Mouse (Mus musculus): Measurements from ENCODE around the gene Pcif1. TPM values are rescaled to one million over a fixed set of nuclear protein-coding genes. Genes with fewer than 3 reads are reported as not detected.
A peak's percentile ranks its signal among the peaks of the same experiment; 100 is the strongest.
"Not testable (repeated sequence)": the region's sequence is repeated elsewhere in the genome, so short reads cannot be mapped to it uniquely, and the experiment has no call there.

Gene Pcif1
- polyA plus RNA-seq, 1 experiment from 2014 or later: 76.5 TPM

DNA sequence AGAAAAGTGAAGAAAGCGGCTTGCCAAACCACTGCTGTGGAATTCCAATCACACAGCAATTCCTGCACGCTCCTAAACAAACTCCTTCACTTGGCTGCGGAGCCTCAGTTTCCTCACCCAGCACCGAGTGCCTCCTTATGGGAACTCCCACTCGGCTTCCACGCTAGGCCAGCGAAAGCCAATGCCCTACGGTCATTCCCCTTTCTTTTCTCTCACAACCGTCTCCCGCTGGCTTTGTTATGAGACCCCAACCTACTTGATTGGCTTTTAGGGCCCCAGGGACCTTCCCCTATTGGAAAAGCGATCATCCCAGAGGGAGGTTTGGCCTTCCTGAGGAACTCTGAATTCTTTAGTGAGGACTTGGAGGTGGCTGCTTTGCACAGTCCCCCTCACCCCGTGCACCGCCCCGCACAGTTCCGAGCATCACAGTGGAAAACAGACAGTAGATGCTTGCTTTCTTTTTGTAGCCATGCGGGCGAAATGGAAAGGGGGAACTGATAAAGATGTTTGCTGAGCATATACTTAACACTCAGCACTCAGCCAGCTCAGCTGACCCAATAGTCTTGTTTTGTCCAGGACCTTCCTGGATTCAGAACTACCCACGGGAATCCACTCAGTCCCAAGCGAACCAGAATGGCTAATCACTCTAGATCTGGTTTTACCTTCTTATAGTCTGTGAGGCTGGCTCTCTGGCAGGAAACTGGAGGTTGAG, 21.1 kb upstream of the Pcif1 start:
- Histone ChIP-seq H3K27me3 (ENCODE audit: insufficient read depth, low read length) (no peaks in the 10 kb centered on the region; the same call in 1 of the 2 replicates), H3K27ac (0 out of 2 replicates have a peak overlapping the region, but pooled peaks have one; percentile 15), H3K4me1 (replicated peaks; ENCODE audit: insufficient read depth, low read length) (peaks cover 17% of the 10 kb centered on the region; the same call in 1 of the 2 replicates), H3K4me2 (ENCODE audit: low read length) (peak overlapping the region; percentile 95), H3K4me3 (replicated peaks; ENCODE audit: low read depth, low read length) (peak overlapping the region; percentile 39), H3K36me3 (ENCODE audit: insufficient read depth, low read length) (no peaks in the 10 kb centered on the region), H3K9ac (ENCODE audit: low read depth, low read length) (peak overlapping the region; percentile 62; the same call in 1 of the 2 replicates), H3K9me3 (replicated peaks; ENCODE audit: low read length) (no peaks in the 10 kb centered on the region)
- DNase-seq (ENCODE audit: low spot score) (no peak), ATAC-seq (replicated peaks; ENCODE audit: low FRiP score, low read depth) (no peak)
- 13% methylated on average over 19 of the region's 19 CpGs for WGBS
- no peak for TF ChIP-seq CTCF (IDR thresholded peaks at IDR 0.05; ENCODE audit: low read depth)

DNA sequence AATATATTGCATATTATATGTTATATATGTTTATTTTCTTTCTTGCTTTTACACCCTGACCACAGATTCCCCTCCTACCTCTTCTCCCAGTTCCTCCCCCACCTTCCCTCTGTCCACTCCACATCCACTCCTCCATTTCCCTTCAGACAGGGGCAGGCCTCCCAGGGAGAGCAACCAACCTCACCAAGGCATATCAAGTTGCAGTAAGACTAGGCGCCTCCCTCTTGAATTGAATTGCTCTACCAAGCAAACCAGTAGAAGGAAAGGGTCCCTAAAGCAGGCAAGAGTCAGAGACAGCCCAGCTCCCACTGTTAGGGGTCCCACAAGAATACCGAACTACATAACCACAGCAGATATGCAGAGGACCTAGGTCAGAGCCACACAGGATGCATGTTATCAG, 19.9 kb upstream of the Pcif1 start:
- no peak for TF ChIP-seq CTCF (IDR thresholded peaks at IDR 0.05; ENCODE audit: low read depth)
- no peaks in the 10 kb centered on the region; the same call in 1 of the 2 replicates for H3K27me3 ChIP-seq (ENCODE audit: insufficient read depth, low read length)
- no peaks in the 10 kb centered on the region for H3K36me3 ChIP-seq (ENCODE audit: insufficient read depth, low read length)
- 20% methylated on average over 2 of the region's 2 CpGs for WGBS
- no peak for ATAC-seq (replicated peaks; ENCODE audit: low FRiP score, low read depth)
- H3K27ac ChIP-seq: no peak overlapping the region
- H3K9ac ChIP-seq (ENCODE audit: low read depth, low read length): no peak overlapping the region
- DNase-seq (ENCODE audit: low spot score): peak; percentile 87
- H3K4me2 ChIP-seq (ENCODE audit: low read length): no peak overlapping the region
- no peak overlapping the region for H3K4me3 ChIP-seq (replicated peaks; ENCODE audit: low read depth, low read length)
- peaks cover 17% of the 10 kb centered on the region; the same call in 1 of the 2 replicates for H3K4me1 ChIP-seq (replicated peaks; ENCODE audit: insufficient read depth, low read length)
- H3K9me3 ChIP-seq (replicated peaks; ENCODE audit: low read length): no peaks in the 10 kb centered on the region

DNA sequence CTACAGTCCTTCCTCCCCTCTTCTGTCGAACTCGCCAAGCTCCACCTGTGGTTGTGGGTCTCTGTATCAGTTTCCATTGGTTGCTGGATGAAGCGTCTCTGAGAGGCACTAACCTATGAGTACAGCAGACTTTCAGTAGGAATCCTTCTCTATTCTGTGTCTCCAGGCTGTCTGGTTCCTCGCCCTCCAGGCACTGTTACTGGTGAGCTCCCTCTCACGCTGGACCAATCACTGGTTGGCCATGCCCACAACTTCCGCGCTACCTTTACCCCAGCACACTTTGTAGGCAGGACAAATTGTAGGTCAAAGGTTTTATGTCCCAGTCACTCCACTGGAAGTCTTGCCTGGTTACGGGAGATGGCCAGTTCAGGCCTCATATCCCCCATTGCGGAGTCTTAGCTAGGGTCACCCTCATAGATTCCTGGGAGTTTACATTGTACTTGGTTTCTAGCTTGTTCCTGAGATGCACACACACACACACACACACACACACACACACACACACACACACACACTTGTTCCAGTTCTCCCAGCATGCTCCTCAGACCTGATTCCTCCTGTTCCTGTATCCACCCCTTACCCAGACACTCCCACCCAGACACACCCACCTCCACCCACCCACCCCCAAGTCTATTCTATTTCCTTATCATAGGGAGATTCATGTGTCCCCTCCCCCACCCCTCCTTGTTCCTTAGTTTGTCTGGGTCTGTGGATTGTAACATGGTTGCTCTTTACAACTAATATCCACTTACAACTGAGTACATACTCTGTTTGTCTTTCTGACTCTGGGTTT, 19.3 kb upstream of the Pcif1 start:
- Histone ChIP-seq H3K4me2 (ENCODE audit: low read length) (no peak overlapping the region; the same call in 1 of the 2 replicates), H3K4me3 (replicated peaks; ENCODE audit: low read depth, low read length) (no peak overlapping the region), H3K27ac (no peak overlapping the region), H3K9me3 (replicated peaks; ENCODE audit: low read length) (no peaks in the 10 kb centered on the region), H3K9ac (ENCODE audit: low read depth, low read length) (no peak overlapping the region), H3K4me1 (replicated peaks; ENCODE audit: insufficient read depth, low read length) (peaks cover 17% of the 10 kb centered on the region; the same call in 1 of the 2 replicates), H3K36me3 (ENCODE audit: insufficient read depth, low read length) (no peaks in the 10 kb centered on the region), H3K27me3 (ENCODE audit: insufficient read depth, low read length) (no peaks in the 10 kb centered on the region; the same call in 1 of the 2 replicates)
- no peak for TF ChIP-seq CTCF (IDR thresholded peaks at IDR 0.05; ENCODE audit: low read depth)
- 44% methylated on average over 9 of the region's 9 CpGs for WGBS
- DNase-seq (ENCODE audit: low spot score) (no peak), ATAC-seq (replicated peaks; ENCODE audit: low FRiP score, low read depth) (no peak)

DNA sequence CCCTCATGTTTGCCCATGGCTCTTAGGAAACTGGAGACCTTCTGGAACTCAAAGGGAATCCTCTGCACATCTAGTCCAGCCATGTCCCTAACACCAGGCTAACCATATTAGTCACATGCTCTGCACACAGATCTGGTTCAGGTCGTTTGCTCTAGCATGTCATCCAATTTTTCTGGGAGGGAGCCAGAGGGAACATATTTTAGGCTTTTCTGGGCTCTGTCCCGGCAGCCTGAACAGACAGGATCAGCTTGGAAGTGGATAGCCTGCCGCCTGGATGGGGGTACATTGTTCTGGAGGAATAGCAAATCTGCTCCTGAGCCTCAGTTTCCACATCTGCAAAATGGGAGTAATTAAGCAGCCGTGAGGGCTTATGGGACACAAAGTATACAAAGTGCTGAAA, 18.0 kb upstream of the Pcif1 start:
- WGBS: 64% methylated on average over 4 of the region's 4 CpGs
- no peak overlapping the region for H3K27ac ChIP-seq

DNA sequence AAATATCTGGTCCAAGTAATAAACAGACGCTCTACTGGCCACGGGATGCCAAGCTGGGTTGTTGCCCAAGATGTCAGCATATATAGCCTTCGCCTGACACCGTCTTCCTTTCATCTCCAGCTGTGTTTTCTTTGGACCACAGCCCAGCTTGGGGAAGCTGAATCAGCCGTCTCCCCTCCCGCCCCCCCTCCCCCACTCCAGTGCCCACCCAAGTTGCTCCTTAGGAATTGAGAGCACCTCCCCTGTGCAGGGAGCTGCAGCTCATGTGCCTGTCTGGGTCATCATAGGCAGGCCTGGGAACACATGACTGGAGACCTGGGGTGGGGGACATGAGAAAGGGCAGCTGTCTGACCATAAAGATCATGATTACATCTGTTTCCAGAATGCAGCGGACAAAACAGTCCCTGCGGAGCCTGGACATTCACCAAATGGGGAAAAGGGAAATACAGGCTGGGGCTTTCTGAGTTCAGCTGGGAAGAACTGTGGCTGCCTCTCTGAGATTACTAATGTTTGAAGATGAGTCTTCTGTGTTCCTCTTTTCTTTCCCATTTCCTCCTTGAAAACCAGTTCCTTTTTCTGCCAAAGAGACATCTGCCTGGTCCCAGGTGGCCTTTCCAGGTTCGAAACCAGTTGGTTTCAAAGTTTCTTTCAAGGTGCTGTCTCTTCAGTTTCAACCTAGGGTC, 16.8 kb upstream of the Pcif1 start:
- 17% methylated on average over 9 of the region's 9 CpGs for whole genome bisulfite sequencing
- Histone ChIP-seq H3K4me2 (ENCODE audit: low read length) (no peak overlapping the region), H3K4me3 (replicated peaks; ENCODE audit: low read depth, low read length) (no peak overlapping the region), H3K36me3 (ENCODE audit: insufficient read depth, low read length) (no peaks in the 10 kb centered on the region), H3K9ac (ENCODE audit: low read depth, low read length) (no peak overlapping the region), H3K27ac (peak overlapping the region; percentile 79), H3K4me1 (replicated peaks; ENCODE audit: insufficient read depth, low read length) (peaks cover 13% of the 10 kb centered on the region; the same call in 1 of the 2 replicates), H3K9me3 (replicated peaks; ENCODE audit: low read length) (no peaks in the 10 kb centered on the region), H3K27me3 (ENCODE audit: insufficient read depth, low read length) (no peaks in the 10 kb centered on the region)
- DNase-seq (ENCODE audit: low spot score) (peak; percentile 91), ATAC-seq (replicated peaks; ENCODE audit: low FRiP score, low read depth) (peak; percentile 68)
- TF ChIP-seq CTCF (IDR thresholded peaks at IDR 0.05; ENCODE audit: low read depth): no peak

More for the DNA sequence above, 18.0 kb upstream of the Pcif1 start:
- H3K4me1 ChIP-seq (replicated peaks; ENCODE audit: insufficient read depth, low read length): peaks cover 17% of the 10 kb centered on the region; the same call in 1 of the 2 replicates
- H3K9ac ChIP-seq (ENCODE audit: low read depth, low read length): no peak overlapping the region
- no peaks in the 10 kb centered on the region for H3K9me3 ChIP-seq (replicated peaks; ENCODE audit: low read length)
- H3K4me3 ChIP-seq (replicated peaks; ENCODE audit: low read depth, low read length): no peak overlapping the region
- TF ChIP-seq CTCF (IDR thresholded peaks at IDR 0.05; ENCODE audit: low read depth): no peak
- DNase-seq (ENCODE audit: low spot score) (no peak), ATAC-seq (replicated peaks; ENCODE audit: low FRiP score, low read depth) (no peak)
- H3K27me3 ChIP-seq (ENCODE audit: insufficient read depth, low read length): no peaks in the 10 kb centered on the region
- no peak overlapping the region for H3K4me2 ChIP-seq (ENCODE audit: low read length)
- no peaks in the 10 kb centered on the region for H3K36me3 ChIP-seq (ENCODE audit: insufficient read depth, low read length)

DNA sequence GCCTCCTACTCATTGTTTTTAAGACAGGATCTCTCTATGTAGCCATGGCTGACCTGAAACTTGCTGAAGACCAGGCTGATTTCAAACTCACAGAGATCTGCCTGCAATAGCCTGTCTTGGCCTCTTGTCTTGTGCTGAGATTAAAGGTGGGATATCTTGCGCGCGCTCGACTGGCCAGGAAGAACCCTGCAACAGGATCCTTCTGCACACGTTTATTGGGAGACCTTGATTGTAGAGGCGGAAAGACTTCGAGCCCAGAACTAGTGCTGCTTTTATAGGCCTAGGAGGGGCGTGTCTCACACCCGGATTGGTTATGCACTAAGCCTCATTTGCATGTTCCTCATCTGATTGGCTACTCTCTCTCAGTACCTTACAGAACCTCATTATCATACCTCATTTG, 15.7 kb upstream of the Pcif1 start:
- not testable (repeated sequence) for DNase-seq (ENCODE audit: low spot score); H3K4me3 ChIP-seq (replicated peaks; ENCODE audit: low read depth, low read length); ATAC-seq (replicated peaks; ENCODE audit: low FRiP score, low read depth); H3K9me3 ChIP-seq (replicated peaks; ENCODE audit: low read length); H3K27ac ChIP-seq; H3K4me2 ChIP-seq (ENCODE audit: low read length); H3K9ac ChIP-seq (ENCODE audit: low read depth, low read length); H3K36me3 ChIP-seq (ENCODE audit: insufficient read depth, low read length); H3K27me3 ChIP-seq (ENCODE audit: insufficient read depth, low read length); H3K4me1 ChIP-seq (replicated peaks; ENCODE audit: insufficient read depth, low read length)
- WGBS: 86% methylated on average over 8 of the region's 9 CpGs

Data from kidney, postnatal 0 days (tissue).